Mouse (Mus musculus): ENCODE data around the gene Adora2a.
A peak's percentile ranks its signal among the peaks of the same experiment; 100 is the strongest.
"Not testable (repeated sequence)": the region's sequence is repeated elsewhere in the genome, so short reads cannot be mapped to it uniquely, and the experiment has no call there.

Adora2a gene

DNA sequence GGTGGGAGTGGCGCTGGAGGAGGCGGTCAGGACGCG, at the start of gene Adora2a:
Gene Adora2a (plus strand): TSS at position 6 of the 36 bp plus-strand sequence.
- no peak for DNase-seq

DNA sequence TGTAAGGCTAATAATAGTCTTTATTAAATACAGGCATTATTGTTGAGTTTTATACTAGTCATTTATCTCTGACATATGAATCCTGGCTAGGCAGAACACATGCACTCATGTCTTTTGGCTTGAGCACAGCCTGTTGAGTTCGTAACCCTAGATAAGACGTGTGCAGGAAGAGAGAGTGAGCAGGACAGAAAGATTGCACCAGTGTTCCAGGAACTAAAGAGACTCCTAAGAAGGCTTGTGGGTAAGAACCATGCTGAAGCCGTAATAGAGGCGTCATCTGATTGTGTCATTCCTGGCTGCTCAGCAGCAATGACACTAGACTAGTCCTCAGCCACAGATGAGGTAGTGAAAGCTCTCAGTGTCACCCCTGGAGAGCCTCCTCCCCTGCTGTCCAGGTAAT, 43.7 kb upstream of the Adora2a start:
- DNase-seq: no peak

DNA sequence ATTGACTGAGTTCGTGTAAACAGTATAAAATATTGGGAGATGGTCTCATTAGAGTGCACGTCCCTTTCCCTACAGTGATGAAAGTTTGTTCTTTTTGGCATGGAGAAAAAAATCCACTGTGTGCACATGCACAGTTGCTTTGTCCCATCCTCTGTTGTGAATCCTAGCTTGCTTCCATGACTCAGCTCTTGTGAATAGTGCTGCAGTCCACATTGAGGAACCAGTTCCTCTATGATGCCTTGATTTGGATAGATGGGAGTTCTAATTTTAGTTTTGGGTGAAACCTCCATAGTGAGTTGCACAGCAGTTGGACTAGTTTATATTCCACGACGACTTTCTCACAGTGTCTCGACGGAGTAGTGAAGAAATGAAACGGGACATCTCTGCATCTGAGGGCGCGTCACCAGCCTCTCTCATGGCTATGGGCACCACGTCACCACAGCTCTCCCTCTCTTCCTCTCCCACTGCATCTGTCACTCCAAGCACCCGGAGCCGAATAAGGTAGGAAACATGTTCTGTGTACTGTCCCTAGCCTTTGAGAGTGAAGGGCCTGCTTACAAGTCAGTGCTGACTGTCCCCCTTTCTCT, 40.2 kb upstream of the Adora2a start:
- no peak for DNase-seq

DNA sequence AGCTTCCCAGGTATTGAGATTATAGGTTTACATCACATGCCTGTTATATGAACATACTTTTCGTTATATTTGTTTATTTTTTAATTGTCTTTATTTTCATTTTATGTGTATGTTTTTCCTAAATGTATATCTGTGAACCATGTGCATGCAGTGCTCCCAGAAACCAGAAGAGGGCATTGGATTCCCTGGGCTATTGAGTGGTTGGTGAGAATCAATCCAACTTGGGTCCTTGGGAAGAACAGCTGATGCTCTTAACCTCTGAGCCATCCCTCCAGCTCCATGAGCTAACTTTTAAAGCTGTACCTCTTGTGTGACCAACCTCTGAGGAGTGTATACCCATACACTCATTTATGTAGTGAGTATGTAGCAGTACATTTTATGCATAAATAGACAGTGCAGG, 39.2 kb upstream of the Adora2a start:
- peak in 1 of 2 experiments; percentile 38 for DNase-seq

DNA sequence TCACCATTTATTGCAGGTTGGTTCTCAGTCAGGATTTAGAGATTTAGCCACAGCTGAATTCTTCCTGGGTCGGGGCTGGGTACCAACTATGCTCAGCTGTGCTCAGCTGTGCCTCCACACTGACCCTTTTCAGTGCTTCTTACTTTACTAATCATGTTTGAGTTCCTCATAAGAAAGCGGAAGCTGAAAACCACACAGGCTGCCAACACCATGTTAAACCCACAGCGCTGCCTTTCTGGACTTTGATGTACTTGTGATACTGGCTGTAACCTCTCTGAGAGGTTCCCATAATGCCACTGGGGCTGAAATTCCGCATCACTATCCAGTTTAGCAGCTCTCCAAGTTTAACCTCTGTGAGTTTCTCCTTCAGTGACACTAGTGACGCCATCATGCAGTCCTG, 34.0 kb upstream of the Adora2a start:
- peak in 1 of 2 experiments; percentile 33 for DNase-seq

DNA sequence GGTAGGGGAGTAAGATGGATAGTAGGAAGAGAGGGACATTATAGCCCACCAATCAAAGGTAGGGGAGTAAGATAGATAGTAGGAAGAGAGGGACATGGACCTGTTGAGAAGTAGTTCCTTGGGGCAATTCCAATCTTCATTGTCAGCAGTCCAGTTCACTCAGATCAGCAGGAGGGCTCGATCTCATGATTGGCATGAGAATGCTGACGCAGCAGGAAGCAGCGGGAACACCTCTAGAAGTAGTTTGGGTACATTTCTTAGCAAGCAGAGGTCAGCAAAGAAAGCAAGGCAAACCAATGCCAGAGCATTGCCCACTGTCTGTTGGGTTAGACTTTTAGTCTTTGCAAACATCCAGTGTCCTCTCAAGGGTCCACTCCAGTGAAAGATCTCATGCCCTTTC, 32.9 kb upstream of the Adora2a start:
- no peak for DNase-seq

DNA sequence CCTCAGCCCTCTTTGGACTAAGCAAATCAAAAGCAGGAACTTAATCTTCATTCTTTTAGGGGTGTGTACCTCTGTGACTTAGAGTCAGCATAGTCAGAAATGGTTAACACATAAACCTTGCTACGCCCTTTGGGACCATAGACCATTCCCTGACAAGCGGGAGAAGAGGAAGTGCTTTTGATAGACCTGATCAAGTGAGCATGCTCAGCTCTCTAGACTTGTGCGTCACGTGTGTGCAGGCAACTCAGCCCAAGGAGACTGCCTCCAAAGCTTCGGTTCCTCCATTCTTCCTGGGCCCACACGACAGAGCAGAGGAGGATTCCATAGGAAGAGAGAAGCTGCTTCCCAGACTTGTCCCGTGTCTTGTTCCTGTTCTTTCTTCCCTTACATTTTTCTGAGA, 28.1 kb upstream of the Adora2a start:
- DNase-seq: no peak

DNA sequence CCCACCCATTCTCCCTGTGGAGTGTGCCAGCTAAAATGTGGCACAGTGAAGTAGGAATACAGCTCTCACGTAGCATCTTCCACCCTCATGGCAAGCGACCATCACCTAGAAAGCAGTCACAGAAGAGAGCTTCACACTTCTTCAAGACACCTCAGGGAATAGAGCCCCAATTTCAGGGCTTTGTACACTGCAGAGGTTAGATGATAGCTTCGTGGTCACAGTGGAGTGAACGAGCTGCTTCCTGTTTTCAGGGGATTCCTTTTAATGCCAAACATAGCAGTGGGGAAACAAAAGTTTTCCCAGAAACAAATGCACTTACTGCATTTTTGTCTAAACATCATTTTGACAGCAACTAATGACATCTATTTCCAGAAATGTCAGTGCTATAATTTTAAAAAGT, 27.3 kb upstream of the Adora2a start:
- DNase-seq: no peak

DNA sequence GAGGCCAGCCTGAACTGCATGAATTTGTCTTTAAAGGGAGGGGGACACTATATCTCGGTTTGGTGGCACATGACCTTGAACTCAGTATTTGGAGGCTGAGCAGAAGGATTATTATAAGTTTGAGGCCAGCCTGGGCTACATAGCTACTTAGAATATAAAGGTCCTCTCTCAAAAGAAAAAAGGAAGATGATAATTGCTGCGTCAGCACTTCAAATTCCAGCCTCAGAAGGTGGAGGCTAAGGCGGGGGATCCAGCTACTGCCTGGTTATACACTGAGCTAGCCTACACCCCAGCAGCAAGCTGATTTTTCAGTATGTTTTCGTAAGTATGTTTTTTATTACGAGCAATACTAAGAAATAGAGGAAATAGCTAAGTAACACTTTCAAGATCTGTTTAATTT, 26.0 kb upstream of the Adora2a start:
- DNase-seq: no peak

DNA sequence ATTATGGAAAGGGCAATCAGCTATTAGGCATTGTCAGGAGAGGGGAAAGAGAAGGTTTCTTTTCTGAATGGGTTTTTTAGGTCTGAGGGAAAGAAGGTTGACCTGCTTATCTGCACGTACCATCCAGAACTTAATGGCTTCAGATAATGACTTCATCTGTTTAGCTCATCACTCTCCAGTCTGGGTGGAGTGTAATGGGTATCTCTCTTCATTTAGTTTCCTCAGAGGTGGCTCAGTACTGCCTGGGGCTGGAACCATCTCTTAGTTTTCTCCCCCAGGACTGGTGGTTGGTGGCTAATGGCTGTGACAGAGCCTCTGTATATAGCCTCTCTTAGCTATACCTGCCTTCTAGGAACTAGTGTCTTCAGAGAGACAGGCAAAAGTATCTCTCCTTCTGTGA, 25.3 kb upstream of the Adora2a start:
- no peak for DNase-seq

DNA sequence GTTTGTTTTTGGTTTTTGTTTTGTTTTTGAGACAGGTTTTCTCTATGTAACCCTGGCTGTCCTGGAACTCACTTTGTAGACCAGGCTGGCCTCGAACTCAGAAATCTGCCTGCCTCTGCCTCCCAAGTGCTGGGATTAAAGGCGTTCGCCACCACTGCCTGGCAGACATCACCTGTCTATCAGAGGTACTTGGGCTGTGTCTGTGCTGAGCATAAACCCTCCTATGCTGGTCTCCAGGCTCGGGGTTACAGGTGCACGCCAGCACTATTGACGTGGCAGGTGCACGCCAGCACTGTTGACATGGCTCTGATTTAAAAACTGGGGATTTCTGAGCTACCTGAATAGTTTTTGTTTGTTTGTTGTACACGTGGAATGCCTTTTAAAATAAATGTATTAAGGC, 24.5 kb upstream of the Adora2a start:
- DNase-seq: not testable (repeated sequence)

DNA sequence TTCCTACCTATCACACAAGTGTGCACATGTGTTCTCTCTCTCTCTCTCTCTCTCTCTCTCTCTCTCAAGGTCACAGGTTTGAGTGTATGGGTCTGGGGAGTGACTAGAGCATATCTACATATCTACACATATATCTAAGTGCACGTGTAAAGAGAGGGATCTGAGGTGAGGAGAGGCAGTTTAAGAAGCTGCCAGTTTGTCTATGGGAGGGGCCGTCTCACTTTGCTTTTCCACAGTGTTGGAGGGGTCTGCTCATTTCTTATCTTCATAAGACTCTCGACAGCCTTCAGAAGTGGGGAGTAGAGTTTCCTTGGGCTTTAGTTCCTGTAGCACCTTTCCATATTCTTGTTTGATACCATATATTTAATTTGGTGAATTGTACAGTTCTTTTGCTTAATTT, 23.4 kb upstream of the Adora2a start:
- no peak for DNase-seq

DNA sequence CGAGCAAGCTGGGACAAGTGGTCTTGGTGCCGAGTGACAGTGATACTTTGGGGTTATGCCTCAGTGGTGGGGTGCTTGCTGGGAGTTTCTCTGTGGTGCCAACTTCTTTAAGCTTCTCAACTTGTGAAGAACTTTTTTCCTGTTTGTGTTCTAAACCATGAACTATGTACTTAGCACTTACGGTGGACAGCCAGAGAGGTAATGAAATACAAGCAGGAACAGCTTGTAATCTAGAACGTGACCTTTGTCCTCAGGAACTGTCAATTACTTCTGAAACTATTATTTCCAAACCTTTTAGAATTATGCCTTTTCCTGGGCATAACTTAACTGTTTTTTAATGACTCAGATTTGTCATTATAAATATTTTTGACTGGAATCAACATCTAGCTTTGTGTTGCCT, 22.3 kb upstream of the Adora2a start:
- DNase-seq: no peak

DNA sequence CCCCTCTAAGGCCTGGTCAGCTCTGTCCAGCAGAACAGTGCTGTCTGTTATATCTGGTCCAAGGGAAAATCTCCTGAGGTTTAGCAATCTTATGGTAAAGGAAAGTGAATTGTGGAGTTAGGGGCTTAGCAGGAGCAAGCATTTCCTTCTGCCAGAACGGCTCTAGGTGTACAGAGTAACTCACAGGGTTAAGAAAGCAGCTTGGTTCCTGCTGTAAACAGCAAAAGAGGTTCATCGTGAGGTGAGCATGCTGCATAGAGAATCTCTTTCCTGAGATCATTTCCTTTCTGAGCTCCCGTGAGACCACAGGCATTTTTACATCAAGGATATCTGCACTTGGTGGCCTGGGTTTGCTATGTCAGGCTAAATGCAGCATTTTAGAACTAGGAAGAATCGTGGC, 21.8 kb upstream of the Adora2a start:
- no peak for DNase-seq

DNA sequence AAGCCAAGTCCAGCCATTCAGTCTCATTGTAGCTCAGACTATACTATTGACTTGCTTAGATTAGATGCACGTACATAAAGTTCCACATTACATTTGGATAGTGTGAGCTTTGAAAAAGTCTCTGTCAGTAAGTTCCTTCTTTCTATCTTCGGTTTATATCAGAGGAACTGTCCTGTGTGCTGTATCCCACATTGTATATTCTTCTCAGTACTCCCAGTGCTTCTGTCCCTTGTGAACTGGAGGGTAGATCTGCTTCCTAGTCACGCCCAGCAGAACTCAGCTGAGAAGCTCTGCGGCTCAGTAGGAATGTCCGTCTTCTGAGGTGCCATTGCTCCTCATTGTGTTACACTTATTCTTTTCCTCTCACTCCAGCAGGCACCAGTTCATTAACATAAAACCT, 18.1 kb upstream of the Adora2a start:
- peak in 1 of 2 experiments; percentile 9 for DNase-seq

DNA sequence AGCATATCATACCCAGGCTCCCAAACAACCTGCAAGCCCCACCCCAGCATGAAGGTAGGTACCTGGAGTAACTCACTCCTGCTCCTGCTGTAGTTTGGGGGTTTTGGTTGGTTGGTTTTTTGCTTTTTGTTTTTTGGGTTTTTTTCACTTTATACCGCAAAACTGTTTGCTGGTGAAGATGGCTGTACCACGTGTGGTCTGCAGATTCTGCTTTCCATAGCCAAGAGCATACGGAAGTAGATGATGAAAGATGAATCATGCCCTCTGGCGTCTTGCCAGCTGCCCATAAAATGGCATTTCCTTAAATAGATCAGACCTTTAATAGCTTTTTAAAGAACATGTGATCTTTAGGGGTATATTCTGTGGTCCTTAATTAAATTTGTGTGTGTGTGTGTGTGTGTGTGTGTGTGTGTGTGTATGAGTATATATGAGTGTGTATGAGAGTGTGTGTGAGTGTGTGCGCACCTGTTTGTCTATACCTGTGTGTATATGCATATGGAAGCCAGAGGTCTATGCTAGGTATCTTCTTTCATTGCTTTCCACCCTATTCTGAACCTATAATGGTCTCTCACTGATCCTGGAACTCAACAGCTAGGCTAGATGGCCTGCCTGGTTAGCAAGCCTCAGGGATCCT, 16.8 kb upstream of the Adora2a start:
- DNase-seq: peak; percentile 68 to 78

DNA sequence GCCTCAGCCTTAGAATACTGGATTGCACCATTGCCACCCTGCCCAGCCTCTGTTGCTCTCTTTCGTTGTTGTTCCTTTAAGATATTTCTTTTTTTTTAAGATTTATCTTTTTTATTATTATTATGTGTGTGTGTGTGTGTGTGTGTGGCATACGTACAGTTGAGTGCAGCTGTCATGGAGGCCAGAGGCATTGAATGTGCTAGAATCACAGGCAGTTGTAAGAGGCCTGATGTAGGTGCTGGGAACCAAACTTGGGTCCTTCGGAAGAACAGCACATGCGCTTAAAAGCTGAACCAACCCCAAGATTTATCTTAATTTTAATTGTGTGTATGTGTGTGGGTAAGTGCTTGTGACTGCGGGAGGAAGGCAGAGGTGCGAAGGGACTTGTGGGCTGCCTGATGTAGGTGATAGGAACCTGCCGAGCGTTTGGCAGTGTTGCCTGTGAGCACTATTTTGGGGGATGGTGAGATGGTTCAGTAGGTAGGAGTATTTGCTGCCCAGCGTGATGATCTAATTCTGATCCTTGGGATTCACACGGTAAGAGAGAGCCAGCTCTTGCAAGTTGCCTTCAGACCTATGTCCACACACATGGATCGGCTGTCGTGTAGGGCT, 15.4 kb upstream of the Adora2a start:
- DNase-seq: peak in 1 of 2 experiments; percentile 11

DNA sequence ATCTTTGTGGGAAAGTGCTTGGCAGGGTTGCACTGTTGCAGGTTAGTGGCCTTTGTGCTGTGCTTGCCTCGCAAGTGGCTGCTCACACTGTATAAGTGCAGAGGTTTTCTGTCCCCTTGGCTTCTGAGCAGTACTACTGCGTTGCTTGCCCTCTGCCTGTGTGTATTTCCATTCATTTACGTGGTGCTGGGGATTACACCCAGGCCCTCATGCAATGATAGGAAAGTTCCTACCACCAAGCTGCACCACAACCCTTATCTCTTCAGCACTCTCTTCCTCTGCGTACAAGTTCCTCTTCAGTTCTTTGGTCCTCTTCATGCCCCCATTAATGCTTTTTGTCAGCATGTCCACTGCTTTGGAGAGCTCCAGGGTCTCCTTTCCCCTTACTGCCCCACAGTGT, 14.7 kb upstream of the Adora2a start:
- peak in 1 of 2 experiments; percentile 10 for DNase-seq

DNA sequence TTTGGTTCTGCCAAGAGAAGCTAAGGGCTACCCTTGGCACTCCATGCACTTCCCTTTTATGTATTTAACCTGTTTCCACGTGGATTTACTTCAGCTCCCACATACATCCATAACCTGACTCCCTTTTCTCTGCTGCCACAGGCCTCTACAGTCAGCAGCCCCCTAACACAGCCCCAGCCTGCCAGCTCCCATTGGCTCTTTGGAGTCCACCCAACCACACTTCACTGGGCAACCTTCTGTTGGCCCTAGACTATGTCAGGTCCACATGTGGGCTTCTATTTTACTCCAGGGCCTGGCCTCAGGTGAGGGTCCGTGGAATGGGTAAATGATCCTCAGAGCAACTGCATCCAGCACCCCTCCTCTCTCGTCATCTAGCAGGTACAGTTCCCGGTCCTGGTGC, 14.1 kb upstream of the Adora2a start:
- DNase-seq: peak in 1 of 2 experiments; percentile 18

DNA sequence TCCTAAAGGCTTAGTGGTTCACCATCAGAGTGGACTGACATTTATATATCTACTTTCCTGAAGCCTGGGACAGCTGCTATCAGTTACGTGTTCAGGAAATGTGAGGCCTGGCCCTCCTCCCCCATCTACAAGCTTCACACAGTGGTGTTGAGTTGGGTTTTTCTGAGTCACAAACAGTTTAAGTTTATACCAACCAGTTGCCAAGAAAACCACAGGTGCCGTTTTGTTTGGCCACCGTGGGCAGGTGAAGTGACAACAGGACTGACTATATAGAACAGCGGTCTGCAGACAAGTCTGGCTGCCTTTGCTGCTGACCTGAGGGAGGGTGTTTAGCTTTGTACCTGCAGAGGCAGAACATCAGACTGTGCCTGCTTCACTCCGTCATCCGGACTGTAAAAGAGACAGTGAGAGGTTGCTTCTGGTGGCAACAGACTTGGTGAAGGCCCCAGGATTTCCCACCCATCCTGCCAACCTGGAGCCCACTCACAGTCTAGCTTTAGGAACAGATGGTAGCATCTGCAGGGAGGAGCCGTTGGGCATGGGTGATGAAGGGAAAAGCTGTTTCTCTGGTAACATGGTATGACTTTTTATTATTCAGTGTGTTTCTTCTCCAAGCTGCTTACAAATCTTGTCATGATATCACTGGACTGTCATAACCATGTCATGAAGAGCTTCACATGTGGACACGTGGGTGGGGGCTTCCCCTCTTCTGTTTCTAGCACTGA, 13.2 kb upstream of the Adora2a start:
- peak in 1 of 2 experiments; percentile 18 for DNase-seq

DNA sequence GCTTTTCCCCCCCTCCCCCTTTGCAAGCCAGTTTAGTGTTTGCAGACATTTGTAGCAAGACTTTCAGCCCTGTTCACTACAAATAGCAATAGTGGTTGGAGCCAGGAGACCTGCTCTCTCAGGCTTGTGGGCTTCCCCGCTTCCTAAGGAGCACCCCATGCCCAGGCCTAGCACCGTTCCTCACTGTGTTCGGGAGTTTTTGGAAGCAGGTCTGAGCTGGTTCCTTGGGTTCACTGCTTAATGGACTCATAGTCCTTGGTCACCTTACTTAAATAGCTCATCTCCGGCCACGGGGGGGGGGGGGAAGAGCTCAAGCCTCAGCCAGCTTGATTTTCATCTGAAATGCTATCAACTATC, 12.7 kb upstream of the Adora2a start:
- DNase-seq: peak in 1 of 2 experiments; percentile 15

DNA sequence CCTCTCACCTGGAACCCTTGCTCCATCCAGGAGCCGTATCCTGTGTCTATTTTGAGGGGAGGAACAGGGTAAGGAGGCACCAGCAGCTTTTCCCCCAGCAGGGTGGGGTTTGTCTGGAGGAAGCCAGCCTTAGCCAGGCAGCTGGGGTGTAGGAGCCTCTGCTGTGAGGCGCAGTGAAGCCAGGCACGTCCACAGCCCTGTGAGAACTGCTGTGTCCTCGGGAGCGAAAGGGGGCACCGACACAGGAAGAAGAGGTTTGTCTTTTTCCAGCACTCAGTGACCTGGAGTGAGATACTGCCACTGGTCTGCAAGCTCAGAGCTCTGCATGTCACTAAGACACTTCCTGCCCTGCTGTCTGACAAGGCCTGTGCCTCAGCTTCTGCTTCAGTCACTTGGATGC, 12.3 kb upstream of the Adora2a start:
- DNase-seq: peak in 1 of 2 experiments; percentile 30

DNA sequence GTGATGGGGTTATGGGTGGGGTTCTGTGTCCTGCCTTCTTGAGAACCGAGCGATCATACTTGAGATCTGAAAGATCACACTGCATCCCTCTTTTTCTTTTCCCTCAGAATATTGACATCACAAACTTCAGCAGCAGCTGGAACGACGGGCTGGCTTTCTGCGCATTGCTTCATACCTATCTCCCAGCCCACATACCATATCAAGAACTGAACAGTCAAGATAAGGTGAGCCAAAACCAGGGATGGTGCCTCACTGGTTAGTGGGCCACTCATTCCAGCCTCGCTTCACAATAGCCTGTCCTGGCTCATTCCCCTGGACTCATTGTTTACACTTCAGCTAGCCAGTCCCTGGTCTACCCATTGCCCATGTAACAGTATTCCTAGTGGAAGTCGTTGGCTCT, 9.5 kb upstream of the Adora2a start:
- peak in 1 of 2 experiments; percentile 14 for DNase-seq

DNA sequence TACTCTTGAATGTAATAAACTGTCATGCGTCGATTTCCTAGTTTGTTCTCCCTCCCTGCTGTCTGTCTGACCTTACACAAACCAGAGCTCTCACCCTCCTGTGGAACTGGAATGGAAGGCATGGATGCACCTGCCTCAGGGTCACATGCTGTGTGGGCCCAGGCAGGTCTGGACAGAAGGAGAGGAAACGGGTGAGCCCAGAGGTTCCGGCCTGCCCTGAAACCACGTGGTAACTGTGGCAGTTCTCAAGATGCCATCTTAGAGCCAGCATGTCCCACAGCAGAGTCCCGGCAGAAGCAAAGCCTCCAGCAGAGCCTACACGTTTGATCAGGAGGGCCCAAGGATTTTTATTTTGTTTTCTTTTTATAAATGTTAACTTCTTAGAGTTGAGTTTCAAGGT, 4.3 kb upstream of the Adora2a start:
- no peak for DNase-seq

Measured in lung, postnatal 4 days (tissue).